Comparison of ENCODE assay signal across 8 mouse cellular contexts in the genomic region with DNA sequence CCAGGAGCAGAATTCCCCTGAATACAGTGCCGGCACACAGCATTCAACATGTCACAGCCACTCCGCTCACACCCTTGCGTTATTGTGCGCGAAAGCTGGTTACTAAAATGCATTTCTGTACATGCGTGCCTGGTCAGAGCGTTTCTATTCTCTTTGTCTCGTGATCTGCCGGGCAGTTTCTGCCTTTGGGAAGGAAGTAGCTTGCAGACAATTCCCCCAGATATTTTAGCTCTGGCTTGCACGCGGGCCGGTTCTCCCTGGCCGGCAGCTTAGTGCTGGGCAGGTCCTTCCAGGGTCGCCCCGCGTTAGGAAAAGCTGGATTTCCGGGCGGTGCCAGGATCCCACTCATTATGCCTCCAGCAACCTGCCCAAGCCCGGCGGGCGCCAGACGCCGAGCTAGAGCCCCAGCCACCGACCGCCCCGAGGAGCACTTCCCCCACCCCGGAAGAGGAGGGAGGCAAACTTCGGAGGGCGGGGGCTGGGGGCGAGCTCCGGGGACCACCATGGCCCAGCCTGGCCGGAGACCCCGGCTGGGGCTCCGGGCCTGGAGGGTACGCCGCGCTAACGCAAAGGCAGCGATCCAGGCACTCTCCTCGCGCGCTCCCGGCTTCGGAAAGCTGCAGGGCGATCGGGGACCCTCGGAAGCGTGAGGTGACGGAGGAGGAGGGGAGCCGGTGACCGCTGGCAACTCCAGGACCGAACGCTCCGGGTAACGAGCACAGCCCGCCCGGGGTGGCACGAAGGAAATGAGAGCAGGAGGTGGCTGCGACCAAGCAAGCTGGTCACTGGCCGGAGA. TPM values are rescaled to one million over a fixed set of nuclear protein-coding genes. Genes with fewer than 3 reads are reported as not detected.
DNase-seq lines count a peak whose midpoint lies in the region; ATAC-seq lines count a peak whose summit lies in the region.

No protein-coding gene starts in this region.

- peak overlapping the region; percentile 90 for H3K4me2 ChIP-seq in forebrain, embryonic 14.5 days (ENCODE audit: low read length)
- H3K4me2 ChIP-seq in hindbrain, embryonic 12.5 days (replicated peaks): peak overlapping the region; percentile 90
- peak overlapping the region; percentile 92 for H3K4me2 ChIP-seq in limb, embryonic 12.5 days
- peak overlapping the region; percentile 68 for H3K4me2 ChIP-seq in midbrain, embryonic 12.5 days (replicated peaks)

- H3K9ac ChIP-seq in forebrain, embryonic 14.5 days (ENCODE audit: low read length): peak overlapping the region; percentile 93
- peak overlapping the region; percentile 96 for H3K9ac ChIP-seq in hindbrain, embryonic 12.5 days
- peak overlapping the region; percentile 86 for H3K9ac ChIP-seq in limb, embryonic 12.5 days (replicated peaks)
- H3K9ac ChIP-seq in midbrain, embryonic 12.5 days (replicated peaks): peak overlapping the region; percentile 84

- H3K9me3 ChIP-seq in forebrain, embryonic 14.5 days (replicated peaks; ENCODE audit: control insufficient read depth, low read length): no peaks in the 10 kb centered on the region
- H3K9me3 ChIP-seq in hindbrain, embryonic 12.5 days (replicated peaks): no peaks in the 10 kb centered on the region
- H3K9me3 ChIP-seq in limb, embryonic 12.5 days: no peaks in the 10 kb centered on the region
- no peaks in the 10 kb centered on the region for H3K9me3 ChIP-seq in midbrain, embryonic 12.5 days

- H3K4me3 ChIP-seq in brown adipose tissue, adult 24 weeks (ENCODE audit: insufficient read depth, low read depth, low read length): peak overlapping the region; percentile 91
- H3K4me3 ChIP-seq in forebrain, embryonic 14.5 days (ENCODE audit: low read depth, low read length): peak overlapping the region; percentile 91
- peak overlapping the region; percentile 91 for H3K4me3 ChIP-seq in hindbrain, embryonic 12.5 days
- peak overlapping the region; percentile 84 for H3K4me3 ChIP-seq in limb, embryonic 12.5 days (replicated peaks)
- peak overlapping the region; percentile 69 for H3K4me3 ChIP-seq in midbrain, embryonic 12.5 days

- no peak for DNase-seq in frontal cortex, adult 2 months (ENCODE audit: extremely low spot score in 1 of 2, low spot score in 1 of 2)
- DNase-seq in forebrain, embryonic 14.5 days (ENCODE audit: low spot score): peak; percentile 69
- peak; percentile 56 to 57 for DNase-seq in spleen, postnatal 36 days (ENCODE audit: low spot score in 2 of 2)

- H3K4me1 ChIP-seq in brown adipose tissue, adult 24 weeks (ENCODE audit: control insufficient read depth, insufficient read depth, insufficient read length, low read length): peaks cover 21% of the 10 kb centered on the region
- H3K4me1 ChIP-seq in forebrain, embryonic 14.5 days (ENCODE audit: control insufficient read depth, insufficient read depth, low read length): peaks cover 16% of the 10 kb centered on the region
- peaks cover 19% of the 10 kb centered on the region for H3K4me1 ChIP-seq in hindbrain, embryonic 12.5 days
- peaks cover 21% of the 10 kb centered on the region for H3K4me1 ChIP-seq in limb, embryonic 12.5 days (replicated peaks)
- peaks cover 21% of the 10 kb centered on the region for H3K4me1 ChIP-seq in midbrain, embryonic 12.5 days

- WGBS in forebrain, embryonic 14.5 days: under 1% methylated on average over 59 of the region's 60 CpGs
- under 1% methylated on average over 60 of the region's 60 CpGs for WGBS in hindbrain, embryonic 12.5 days
- under 1% methylated on average over 60 of the region's 60 CpGs for WGBS in limb, embryonic 12.5 days
- under 1% methylated on average over 60 of the region's 60 CpGs for WGBS in midbrain, embryonic 12.5 days

- H3K27me3 ChIP-seq in forebrain, embryonic 14.5 days (replicated peaks; ENCODE audit: control insufficient read depth, insufficient read depth, low read length): no peaks in the 10 kb centered on the region
- no peaks in the 10 kb centered on the region for H3K27me3 ChIP-seq in hindbrain, embryonic 12.5 days
- H3K27me3 ChIP-seq in limb, embryonic 12.5 days: no peaks in the 10 kb centered on the region; the same call in 1 of the 2 replicates
- H3K27me3 ChIP-seq in midbrain, embryonic 12.5 days: no peaks in the 10 kb centered on the region

- H3K36me3 ChIP-seq in forebrain, embryonic 14.5 days (ENCODE audit: control insufficient read depth, insufficient read depth, low read length): no peaks in the 10 kb centered on the region
- no peaks in the 10 kb centered on the region for H3K36me3 ChIP-seq in hindbrain, embryonic 12.5 days
- H3K36me3 ChIP-seq in limb, embryonic 12.5 days: no peaks in the 10 kb centered on the region
- H3K36me3 ChIP-seq in midbrain, embryonic 12.5 days: no peaks in the 10 kb centered on the region

- ATAC-seq in frontal cortex, adult (ENCODE audit: low TSS enrichment): peak; percentile 21
- ATAC-seq in forebrain, embryonic 14.5 days: peak; percentile 51
- peak; percentile 65 for ATAC-seq in hindbrain, embryonic 12.5 days (ENCODE audit: low FRiP score)
- peak; percentile 13; the same call in 1 of the 2 replicates for ATAC-seq in limb, embryonic 12.5 days (ENCODE audit: insufficient number of reproducible peaks, insufficient read depth, low FRiP score, low TSS enrichment, low read depth)
- ATAC-seq in midbrain, embryonic 12.5 days (ENCODE audit: low FRiP score, low read depth): peak; percentile 53

- peak overlapping the region; percentile 76 for H3K27ac ChIP-seq in brown adipose tissue, adult 24 weeks (replicated peaks; ENCODE audit: low read depth, low read length)
- peak overlapping the region; percentile 96 for H3K27ac ChIP-seq in forebrain, embryonic 14.5 days (ENCODE audit: low read depth, low read length)
- peak overlapping the region; percentile 97 for H3K27ac ChIP-seq in hindbrain, embryonic 12.5 days
- peak overlapping the region; percentile 92 for H3K27ac ChIP-seq in limb, embryonic 12.5 days
- H3K27ac ChIP-seq in midbrain, embryonic 12.5 days (replicated peaks): peak overlapping the region; percentile 95

RNA-seq across cellular contexts. Expression of a gene that starts 0.8 kb away (rescaled TPM):
- 49.5 and 49.6 TPM in 2 replicates for polyA plus RNA-seq in frontal cortex, adult 2 months (2012; rRNA removed)
- polyA plus RNA-seq in brown adipose tissue, adult 24 weeks (2012; ENCODE audit: insufficient read depth, insufficient read length, missing spikeins): 52.1 and 81.4 TPM in 2 replicates
- polyA plus RNA-seq in forebrain, embryonic 14.5 days (2014; fragmentation: Nextera tagmentation; extraction: Ambion mirVana): 26.8 and 41.6 TPM in 2 replicates
- polyA plus RNA-seq in hindbrain, embryonic 12.5 days (2016; fragmentation: Nextera tagmentation; extraction: Ambion mirVana): 31.4 and 34.9 TPM in 2 replicates
- polyA plus RNA-seq in limb, embryonic 12.5 days (2016; fragmentation: Nextera tagmentation; extraction: Ambion mirVana): 20.7 and 21.4 TPM in 2 replicates
- 22.8 and 25.0 TPM in 2 replicates for polyA plus RNA-seq in midbrain, embryonic 12.5 days (2016; fragmentation: Nextera tagmentation; extraction: Ambion mirVana)

Comparison
In these comparisons a context has a peak if more than half of its experiments do, and no peak if none do; other contexts are left out.
1. ATAC-seq: peak in every context shown above with its lines; median percentile 65 in hindbrain, embryonic 12.5 days; 53 in midbrain, embryonic 12.5 days; 51 in forebrain, embryonic 14.5 days; 21 in frontal cortex, adult; 13 in limb, embryonic 12.5 days.
2. DNase-seq: peak in forebrain, embryonic 14.5 days (single experiment) and spleen, postnatal 36 days (2 of 2); none in frontal cortex, adult 2 months (0 of 2).
3. Peak in every context shown above with its lines, with median percentiles within 50 percentile points of each other: H3K27ac ChIP-seq, H3K4me3 ChIP-seq, H3K4me2 ChIP-seq and H3K9ac ChIP-seq.